Mouse (Mus musculus): ENCODE measurements around the gene Gm4922. TPM values are rescaled to one million over a fixed set of nuclear protein-coding genes. Genes with fewer than 3 reads are reported as not detected.
A peak's percentile ranks its signal among the peaks of the same experiment; 100 is the strongest.

Gene Gm4922
- polyA plus RNA-seq, 1 experiment from 2014 or later: 0.08 TPM

DNA sequence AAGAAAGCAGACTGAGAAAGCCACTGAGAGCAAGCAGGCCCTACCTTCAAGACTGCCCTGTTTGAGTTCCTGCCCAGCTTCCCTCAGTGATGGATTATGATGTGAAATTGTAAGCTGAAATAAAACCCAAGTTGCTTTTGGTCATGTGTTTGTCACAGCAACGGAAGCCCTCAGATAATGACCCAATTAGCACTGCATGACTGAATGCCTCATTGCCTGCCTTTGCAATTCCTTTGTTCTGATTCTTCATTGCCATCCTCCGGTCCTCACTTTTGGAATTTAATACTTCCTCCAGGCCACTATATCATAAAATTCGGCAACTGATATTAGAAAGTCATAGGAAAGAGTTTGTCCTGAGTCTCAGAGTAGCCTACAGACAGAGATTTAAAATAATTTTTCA is 9.0 kb downstream of the Gm4922 start:
- WGBS: 71% methylated on average over 3 of the region's 3 CpGs
- ATAC-seq (replicated peaks; ENCODE audit: insufficient number of reproducible peaks, insufficient read depth, low FRiP score, low read depth): no peak
- Histone ChIP-seq H3K4me3 (no peak overlapping the region), H3K9ac (no peak overlapping the region), H3K4me1 (replicated peaks) (peaks cover 18% of the 10 kb centered on the region), H3K27ac (no peak overlapping the region), H3K4me2 (no peak overlapping the region), H3K9me3 (replicated peaks) (no peaks in the 10 kb centered on the region), H3K36me3 (no peaks in the 10 kb centered on the region), H3K27me3 (no peaks in the 10 kb centered on the region)

DNA sequence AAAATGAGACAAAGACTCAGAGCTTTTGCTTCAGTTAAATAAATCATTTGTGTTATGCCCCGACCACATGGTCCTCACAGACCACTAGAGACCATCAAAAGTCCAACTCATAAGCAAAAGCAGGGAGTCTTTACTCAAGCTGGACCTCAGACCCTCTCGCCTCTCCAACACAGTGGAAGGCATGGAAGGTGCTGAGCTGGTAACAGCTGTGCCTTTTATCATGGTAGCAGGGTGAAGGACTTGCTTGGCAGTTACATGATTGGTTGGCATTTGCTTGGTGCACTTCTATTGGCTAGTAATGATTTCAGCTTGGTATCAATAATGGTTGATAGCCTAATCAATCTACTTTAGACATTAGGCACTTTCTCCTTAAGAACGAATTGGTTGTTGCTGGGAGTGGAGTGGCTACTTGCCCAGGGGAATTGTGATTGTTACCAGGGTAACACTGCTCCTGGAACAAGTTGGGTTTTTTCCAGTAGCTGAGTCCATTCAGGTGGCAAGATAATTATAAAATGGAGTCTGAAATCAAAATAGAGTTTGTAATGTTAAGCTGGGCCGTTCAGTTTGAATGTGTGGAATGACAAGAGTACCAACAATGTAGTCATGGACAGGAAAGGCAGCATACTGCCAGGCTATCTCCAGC is 13.9 kb downstream of the Gm4922 start:
- no peak overlapping the region for H3K9ac ChIP-seq
- ATAC-seq (replicated peaks; ENCODE audit: insufficient number of reproducible peaks, insufficient read depth, low FRiP score, low read depth): no peak; the same call in 1 of the 2 replicates
- H3K27ac ChIP-seq: peak overlapping the region; percentile 49; the same call in 1 of the 2 replicates
- no peaks in the 10 kb centered on the region for H3K27me3 ChIP-seq
- no peaks in the 10 kb centered on the region for H3K36me3 ChIP-seq
- H3K4me1 ChIP-seq (replicated peaks): peaks cover 10% of the 10 kb centered on the region
- WGBS: 52% methylated on average over 4 of the region's 4 CpGs
- no peaks in the 10 kb centered on the region for H3K9me3 ChIP-seq (replicated peaks)
- H3K4me3 ChIP-seq: no peak overlapping the region
- no peak overlapping the region for H3K4me2 ChIP-seq

DNA sequence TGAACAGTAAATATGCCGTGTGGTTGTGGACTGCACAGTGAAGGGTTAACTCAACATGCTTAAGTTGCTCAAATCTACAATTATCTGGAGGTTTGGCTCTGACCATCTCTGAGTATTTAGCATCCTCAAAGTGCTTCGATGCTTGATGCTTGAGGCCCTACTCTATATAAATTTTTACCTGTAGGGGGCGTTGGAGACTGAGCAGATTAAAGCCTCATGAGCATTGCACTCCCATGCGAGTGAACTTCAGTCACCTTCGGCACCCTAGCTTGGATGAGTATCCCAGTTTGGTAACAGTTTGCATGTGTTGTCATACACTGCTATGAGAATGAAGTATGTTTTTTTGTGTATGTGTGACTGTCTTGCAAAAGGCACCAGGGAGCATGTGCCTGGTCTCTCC is 16.7 kb downstream of the Gm4922 start:
- no peak for ATAC-seq (replicated peaks; ENCODE audit: insufficient number of reproducible peaks, insufficient read depth, low FRiP score, low read depth)
- no peak overlapping the region for H3K4me2 ChIP-seq
- 42% methylated on average over 5 of the region's 5 CpGs for WGBS
- H3K27ac ChIP-seq: no peak overlapping the region
- no peak overlapping the region for H3K4me3 ChIP-seq
- no peak overlapping the region for H3K9ac ChIP-seq
- no peaks in the 10 kb centered on the region for H3K36me3 ChIP-seq
- H3K27me3 ChIP-seq: no peaks in the 10 kb centered on the region
- peaks cover 9% of the 10 kb centered on the region for H3K4me1 ChIP-seq (replicated peaks)
- no peaks in the 10 kb centered on the region for H3K9me3 ChIP-seq (replicated peaks)

DNA sequence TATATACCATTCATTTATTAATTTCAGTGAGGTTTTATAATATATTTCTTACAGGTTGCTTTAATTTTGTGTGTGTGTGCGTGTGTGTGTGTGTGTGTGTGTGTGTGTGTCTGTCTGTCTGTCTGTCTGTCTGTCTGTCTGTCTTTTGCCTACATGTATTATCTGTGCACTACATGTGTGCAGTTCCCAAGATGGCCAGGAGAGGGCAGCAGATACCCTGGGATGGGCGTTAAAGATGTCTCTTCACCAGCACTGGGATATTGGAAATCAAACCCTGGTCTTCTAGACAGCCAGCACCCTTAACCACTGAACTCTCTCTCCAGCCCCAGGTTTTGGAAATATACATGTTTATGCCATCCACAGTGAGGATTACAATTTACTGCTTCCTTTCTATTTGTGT is 26.4 kb downstream of the Gm4922 start:
- H3K9ac ChIP-seq: no peak overlapping the region
- no peak overlapping the region for H3K4me3 ChIP-seq
- no peaks in the 10 kb centered on the region for H3K27me3 ChIP-seq
- H3K36me3 ChIP-seq: no peaks in the 10 kb centered on the region
- no peaks in the 10 kb centered on the region for H3K9me3 ChIP-seq (replicated peaks)
- no peaks in the 10 kb centered on the region for H3K4me1 ChIP-seq (replicated peaks)
- WGBS: 45% methylated on average over 2 of the region's 2 CpGs
- H3K4me2 ChIP-seq: no peak overlapping the region
- no peak for ATAC-seq (replicated peaks; ENCODE audit: insufficient number of reproducible peaks, insufficient read depth, low FRiP score, low read depth)
- no peak overlapping the region for H3K27ac ChIP-seq

DNA sequence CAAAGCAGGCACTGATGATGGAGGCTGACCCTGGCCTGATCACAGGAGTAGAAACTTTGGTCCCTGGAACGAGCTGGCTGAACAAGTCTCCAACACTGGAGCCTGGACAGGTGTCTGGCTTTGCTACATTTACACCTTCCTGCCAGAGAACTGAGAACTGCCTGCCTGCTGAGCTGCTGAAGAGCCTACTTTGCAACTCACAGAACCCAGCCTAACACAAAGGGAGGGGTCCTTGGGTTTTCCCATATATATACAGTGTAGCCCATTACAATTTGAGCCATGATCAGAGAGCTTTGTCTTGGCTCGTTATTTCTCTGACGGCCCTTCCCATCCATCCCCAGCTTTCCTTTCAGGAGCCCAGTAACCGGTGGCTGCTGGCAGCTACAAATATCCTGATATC is 36.5 kb downstream of the Gm4922 start:
- H3K4me2 ChIP-seq: no peak overlapping the region
- no peaks in the 10 kb centered on the region for H3K9me3 ChIP-seq (replicated peaks)
- H3K4me3 ChIP-seq: no peak overlapping the region
- 69% methylated on average over 4 of the region's 4 CpGs for WGBS
- no peak overlapping the region for H3K9ac ChIP-seq
- H3K27ac ChIP-seq: no peak overlapping the region
- 0 out of 2 replicates have a peak, but pooled peaks cover under 1% of the 10 kb centered on the region for H3K27me3 ChIP-seq
- no peak for ATAC-seq (replicated peaks; ENCODE audit: insufficient number of reproducible peaks, insufficient read depth, low FRiP score, low read depth)
- no peaks in the 10 kb centered on the region for H3K36me3 ChIP-seq
- no peaks in the 10 kb centered on the region for H3K4me1 ChIP-seq (replicated peaks)

DNA sequence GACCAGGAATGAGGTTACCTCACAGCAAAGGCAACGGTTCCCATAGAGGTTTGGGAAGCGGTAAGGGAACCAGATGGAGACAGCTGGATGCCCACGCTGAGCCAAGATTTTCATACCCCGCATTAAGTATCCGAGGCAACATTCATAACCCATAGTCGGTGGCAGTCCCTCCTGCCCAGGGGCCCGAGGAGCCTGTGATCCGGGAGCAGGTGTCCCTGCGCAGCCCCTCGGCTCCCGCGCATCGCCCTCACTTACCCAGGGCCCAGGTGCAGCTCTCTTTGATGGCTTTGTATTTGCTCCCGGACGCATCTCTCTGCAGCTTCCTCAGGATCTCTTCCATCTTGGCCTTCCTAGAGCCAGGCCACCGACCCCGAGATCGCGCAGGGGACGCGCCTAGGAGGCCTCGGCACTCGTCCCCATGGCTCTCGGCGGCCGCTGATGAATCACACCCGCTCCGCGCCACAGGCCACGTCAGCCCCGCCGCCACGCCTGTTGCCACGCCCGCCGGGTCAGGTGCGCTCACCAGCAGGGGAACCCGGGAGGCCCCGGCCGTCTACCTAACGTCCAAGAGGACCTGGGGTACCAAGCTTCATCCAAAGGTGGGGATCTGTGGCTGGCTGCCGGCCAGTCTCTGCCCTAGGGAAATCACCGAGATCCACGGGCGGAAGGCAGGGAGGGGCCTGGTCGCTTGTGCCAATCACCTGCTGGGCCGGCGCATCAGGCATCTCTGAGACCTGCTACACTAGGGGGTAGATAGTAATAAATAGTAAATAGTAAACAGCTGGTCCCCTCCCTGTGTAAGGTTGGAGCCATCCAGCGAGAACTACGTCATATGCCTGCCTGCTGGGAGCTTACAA is 43.1 kb downstream of the Gm4922 start, which contains the start of gene Arfgef3:
Gene Arfgef3, minus strand, starts transcription at position 664 of the 857 bp plus-strand sequence.
- H3K9ac ChIP-seq: peak within 1 kb of the TSS; percentile 62
- ATAC-seq (replicated peaks; ENCODE audit: insufficient number of reproducible peaks, insufficient read depth, low FRiP score, low read depth): peak; percentile 58; the same call in 1 of the 2 replicates
- peaks cover 12% of the 10 kb centered on the region; the same call in 1 of the 2 replicates for H3K27me3 ChIP-seq
- peaks cover 7% of the 10 kb centered on the region for H3K4me1 ChIP-seq (replicated peaks)
- H3K4me2 ChIP-seq: peak within 1 kb of the TSS; percentile 97
- peak within 1 kb of the TSS; percentile 69 for H3K4me3 ChIP-seq
- H3K36me3 ChIP-seq: no peaks in the 10 kb centered on the region
- no peaks in the 10 kb centered on the region for H3K9me3 ChIP-seq (replicated peaks)
- H3K27ac ChIP-seq: no peak within 1 kb of the TSS
- 3% methylated on average over 50 of the region's 50 CpGs for WGBS

DNA sequence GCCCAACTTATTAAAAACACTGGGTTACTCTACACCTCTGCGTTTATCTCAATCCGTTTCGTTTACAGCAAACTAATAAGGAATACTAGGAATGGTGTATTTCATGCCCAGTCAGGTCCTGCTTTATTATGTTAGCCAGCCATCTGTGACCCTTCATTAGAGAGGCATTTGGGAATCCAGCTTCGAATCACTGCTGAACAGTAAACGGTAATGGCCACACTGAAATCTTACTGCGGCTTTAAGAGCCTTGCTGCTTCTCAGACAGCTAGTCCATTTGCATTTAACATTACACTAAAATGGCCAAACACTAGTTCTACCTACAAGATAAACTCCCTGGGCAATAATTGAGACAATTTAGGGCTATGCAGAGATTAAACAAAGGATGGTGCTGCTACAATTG is 44.5 kb downstream of the Gm4922 start:
- peaks cover 12% of the 10 kb centered on the region; the same call in 1 of the 2 replicates for H3K27me3 ChIP-seq
- H3K9me3 ChIP-seq (replicated peaks): no peaks in the 10 kb centered on the region
- no peak overlapping the region for H3K4me3 ChIP-seq
- no peak overlapping the region for H3K9ac ChIP-seq
- H3K4me2 ChIP-seq: no peak overlapping the region
- no peak overlapping the region for H3K27ac ChIP-seq
- peaks cover 7% of the 10 kb centered on the region for H3K4me1 ChIP-seq (replicated peaks)
- no peaks in the 10 kb centered on the region for H3K36me3 ChIP-seq
- WGBS: 83% methylated on average over 6 of the region's 6 CpGs
- no peak for ATAC-seq (replicated peaks; ENCODE audit: insufficient number of reproducible peaks, insufficient read depth, low FRiP score, low read depth)

DNA sequence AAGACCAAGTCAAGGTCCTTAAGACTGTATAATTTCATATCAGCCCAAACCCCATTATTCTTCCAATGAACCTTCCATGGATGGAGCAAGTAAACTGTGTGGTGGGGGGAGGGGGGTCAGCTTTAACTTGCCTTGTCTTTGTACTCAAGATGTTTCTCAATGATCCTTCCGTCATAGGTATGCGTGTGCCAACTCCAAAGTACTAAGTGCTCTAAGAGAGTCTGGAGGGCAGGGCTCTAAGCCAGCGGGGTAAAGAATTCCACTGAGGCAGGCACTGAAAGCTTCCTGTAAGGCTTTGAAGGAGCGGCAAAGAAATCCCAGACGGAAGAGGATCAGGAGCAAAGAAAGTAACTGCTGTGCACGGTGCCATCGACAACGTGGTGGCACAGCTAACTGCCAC is 45.6 kb downstream of the Gm4922 start:
- Histone ChIP-seq H3K9me3 (replicated peaks) (no peaks in the 10 kb centered on the region), H3K27ac (no peak overlapping the region), H3K27me3 (peaks cover 12% of the 10 kb centered on the region; the same call in 1 of the 2 replicates), H3K36me3 (no peaks in the 10 kb centered on the region), H3K9ac (no peak overlapping the region), H3K4me2 (no peak overlapping the region), H3K4me1 (replicated peaks) (peaks cover 7% of the 10 kb centered on the region), H3K4me3 (no peak overlapping the region)
- WGBS: 80% methylated on average over 8 of the region's 8 CpGs
- no peak for ATAC-seq (replicated peaks; ENCODE audit: insufficient number of reproducible peaks, insufficient read depth, low FRiP score, low read depth)

Other genes starting within 250 kb of the Gm4922 start
- gene Hebp2, start 240.7 kb downstream of the Gm4922 start, polyA plus RNA-seq (2015; fragmentation: Nextera tagmentation; extraction: Ambion mirVana): 12.0 and 12.4 TPM in 2 replicates
- 0.29 and 0.53 TPM in 2 replicates for gene Arfgef3, start 42.8 kb downstream of the Gm4922 start, polyA plus RNA-seq (2015; fragmentation: Nextera tagmentation; extraction: Ambion mirVana)
- 162 and 194 TPM in 2 replicates for gene Perp, start 58.2 kb upstream of the Gm4922 start, polyA plus RNA-seq (2015; fragmentation: Nextera tagmentation; extraction: Ambion mirVana)
- 2.4 and 3.5 TPM in 2 replicates for gene Tnfaip3, start 228.9 kb upstream of the Gm4922 start, polyA plus RNA-seq (2015; fragmentation: Nextera tagmentation; extraction: Ambion mirVana)

All from heart, embryonic 15.5 days (tissue).